Mouse (Mus musculus): ENCODE results near the gene Dgkd.

DNA sequence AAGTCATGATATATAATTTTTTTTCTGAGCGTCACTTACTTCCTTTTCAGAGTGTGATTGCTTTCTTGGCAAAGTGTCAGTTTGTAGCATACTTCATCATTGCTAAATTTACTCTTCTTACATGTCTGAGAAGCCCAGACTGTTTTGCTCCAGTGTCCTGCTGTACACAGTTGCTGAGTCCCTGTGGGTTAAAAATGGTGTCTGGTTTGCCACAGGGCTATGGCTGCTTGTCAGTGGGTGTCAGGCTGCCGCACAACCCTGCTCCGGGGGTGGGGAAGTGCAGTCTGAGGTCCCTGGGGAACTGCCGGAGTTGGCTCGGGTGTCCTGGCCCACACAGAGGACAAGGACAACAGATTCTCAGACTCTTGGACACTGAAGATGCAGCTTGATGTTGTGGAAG lies 80.0 kb downstream of the Dgkd start:
- no peak for TF ChIP-seq CTCF (IDR thresholded peaks at IDR 0.05; ENCODE audit: extremely low read depth, insufficient read length, insufficient replicate concordance, low read depth, low read length)
- TF ChIP-seq POLR2A (IDR thresholded peaks at IDR 0.05; ENCODE audit: low read depth, low read length) = no peak

Measured in small intestine, adult 2 months (tissue).